Mouse (Mus musculus): ENCODE data around the gene Klhdc3.

DNA sequence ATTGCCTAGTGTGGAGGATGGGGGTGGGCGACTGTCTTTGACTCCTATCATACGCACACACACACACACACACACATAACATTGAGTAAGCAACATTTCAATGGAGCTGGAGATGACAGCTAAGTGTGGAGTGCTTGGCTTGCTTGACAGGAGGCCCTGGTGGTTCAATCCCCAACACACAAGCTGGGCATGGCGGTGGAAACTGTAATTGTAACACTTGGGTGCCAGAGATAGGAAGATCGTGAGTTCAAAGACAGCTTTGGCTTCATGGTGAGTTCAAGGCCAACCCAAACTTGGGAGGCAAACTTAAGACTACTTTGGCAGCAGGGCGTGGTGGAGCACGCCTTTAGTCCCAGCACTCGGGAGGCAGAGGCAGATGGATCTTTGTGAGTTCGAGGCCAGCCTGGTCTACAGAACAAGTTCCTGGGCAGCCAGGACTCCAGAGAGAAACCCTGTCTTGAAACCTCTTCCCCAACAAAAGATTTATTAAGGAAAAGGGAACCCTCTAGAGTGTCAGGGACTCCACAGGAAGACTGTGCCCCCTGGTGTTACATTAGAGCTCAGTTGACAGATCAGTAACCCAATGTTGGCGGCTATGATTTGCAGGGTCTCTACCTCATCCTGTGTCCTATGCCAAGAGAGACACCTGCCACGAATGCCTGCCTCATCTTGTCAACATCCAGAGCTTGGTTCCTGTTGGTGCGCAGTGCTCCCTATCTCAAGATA is 34.2 kb upstream of the Klhdc3 start:
- TF ChIP-seq CTCF (IDR thresholded peaks at IDR 0.05; ENCODE audit: extremely low read depth, insufficient read length, insufficient replicate concordance, low read depth, low read length) (no peak), POLR2A (IDR thresholded peaks at IDR 0.05; ENCODE audit: low read depth, low read length) (no peak)
